Comparison of ENCODE assay signal across 8 mouse cellular contexts in the genomic region with DNA sequence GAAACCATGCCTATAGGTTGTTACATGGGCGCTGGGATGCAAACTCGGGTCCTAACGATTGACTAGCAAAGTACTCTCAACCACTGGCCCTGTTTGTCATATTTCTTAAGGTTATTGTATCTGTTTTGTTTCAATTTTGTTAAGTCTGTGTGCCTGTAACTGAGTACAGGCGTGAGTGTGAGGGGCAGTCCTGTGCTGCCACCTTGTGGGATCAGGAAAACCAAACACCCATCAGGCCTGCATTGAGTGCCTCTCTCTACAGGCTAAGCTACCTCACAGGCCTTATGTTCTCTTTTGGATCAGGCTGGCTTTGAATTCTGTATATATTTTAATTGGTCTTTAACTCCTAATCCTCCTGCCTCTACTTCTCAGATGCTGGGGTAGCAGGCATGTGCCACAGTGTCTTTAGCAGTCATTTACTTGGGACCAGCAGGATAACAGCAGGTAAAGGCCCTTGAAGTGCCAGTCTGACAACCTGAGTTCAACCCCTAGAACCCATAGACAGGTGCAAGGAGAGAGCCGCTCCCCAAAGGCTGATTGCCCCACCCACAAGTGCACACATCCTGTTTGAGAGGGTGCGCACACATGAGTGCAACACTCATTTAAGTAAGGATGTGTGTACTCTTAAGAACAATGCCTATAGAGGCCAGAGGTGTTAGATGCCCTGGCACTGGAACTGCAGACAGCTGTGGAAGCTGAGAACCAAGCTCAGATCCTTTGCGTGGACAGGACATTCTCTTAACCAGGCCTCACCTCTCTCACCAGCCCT. TPM values are rescaled to one million over a fixed set of nuclear protein-coding genes. Genes with fewer than 3 reads are reported as not detected.
A peak's percentile ranks its signal among the peaks of the same experiment; 100 is the strongest.
DNase-seq lines count a peak whose midpoint lies in the region; ATAC-seq and TF ChIP-seq lines count a peak whose summit lies in the region.
"Had no signal": no experiment of that assay in that cellular context is flagged by ENCODE, and none has a peak within 500 bp of the region (broad histone marks: within the 10 kb centered on the region; RNA-seq: fewer than 3 reads in every experiment).

No protein-coding gene starts in this region.

- DNase-seq in kidney, adult 2 months: peak; percentile 49
- peak; percentile 27 for DNase-seq in ES-E14 (ENCODE audit: low read depth, low spot score)
- DNase-seq in adrenal gland, postnatal 14 days: peak; percentile 58
- peak; percentile 49 for DNase-seq in lung, postnatal 14 days
- peak; percentile 47 for DNase-seq in thymus, postnatal 4 days

- H3K4me3 ChIP-seq in kidney, adult 2 months (ENCODE audit: insufficient read depth, low read depth, low read length): no peak overlapping the region
- H3K4me3 ChIP-seq in kidney, embryonic 16.5 days (ENCODE audit: low read length): no peak overlapping the region
- no peak overlapping the region for H3K4me3 ChIP-seq in ES-E14 (ENCODE audit: insufficient read depth in 1 of 2, low read depth in 1 of 2, low read length in 2 of 2, poor library complexity in 1 of 2, severe bottlenecking in 1 of 2)
- H3K4me3 ChIP-seq: hindbrain, embryonic 15.5 days had no signal

- H3K9me3 ChIP-seq in kidney, embryonic 16.5 days (ENCODE audit: low read length): no peaks in the 10 kb centered on the region
- no peaks in the 10 kb centered on the region for H3K9me3 ChIP-seq in ES-E14 (ENCODE audit: control insufficient read depth, insufficient read depth, low read depth, low read length)
- H3K9me3 ChIP-seq: hindbrain, embryonic 15.5 days had no signal

- peak; percentile 75 for TF ChIP-seq CTCF in kidney, adult 2 months (conservative IDR thresholded peaks at IDR 0.05; ENCODE audit: insufficient read depth, insufficient read length, low read depth, low read length)

- no peak overlapping the region for H3K27ac ChIP-seq in kidney, adult 2 months (ENCODE audit: insufficient read depth, low read depth, low read length)
- no peak overlapping the region for H3K27ac ChIP-seq in kidney, embryonic 16.5 days (ENCODE audit: low read length)
- no peak overlapping the region for H3K27ac ChIP-seq in ES-E14 (ENCODE audit: insufficient read depth, low read depth, low read length, poor library complexity, severe bottlenecking)
- H3K27ac ChIP-seq: hindbrain, embryonic 15.5 days had no signal

- TF ChIP-seq POLR2A in kidney, adult 2 months (IDR thresholded peaks at IDR 0.05; ENCODE audit: low read depth, low read length): no peak

- no peaks in the 10 kb centered on the region for H3K27me3 ChIP-seq in kidney, adult 2 months (replicated peaks; ENCODE audit: control insufficient read depth, insufficient read depth, low read length)
- H3K27me3 ChIP-seq in kidney, embryonic 16.5 days (ENCODE audit: insufficient read depth, low read length): no peaks in the 10 kb centered on the region
- H3K27me3 ChIP-seq: hindbrain, embryonic 15.5 days had no signal

- in situ Hi-C loops in ES-E14 (cut with MboI; ENCODE audit: low sequenced_read_pairs in 2 of 2, unreplicated experiment in 2 of 2): no loop called here

- 85% methylated on average over 7 of the region's 7 CpGs for WGBS in kidney, adult 2 months
- WGBS in kidney, embryonic 16.5 days: 88% methylated on average over 7 of the region's 7 CpGs

- no peak overlapping the region for H3K9ac ChIP-seq in kidney, embryonic 16.5 days (replicated peaks; ENCODE audit: low read length)
- no peak overlapping the region for H3K9ac ChIP-seq in ES-E14 (ENCODE audit: insufficient read depth, low read depth, low read length, poor library complexity, severe bottlenecking)
- H3K9ac ChIP-seq: hindbrain, embryonic 15.5 days had no signal

- no peak for ATAC-seq in kidney, embryonic 16.5 days (ENCODE audit: low FRiP score, low TSS enrichment)
- peak; percentile 62 to 75; a peak in 3 of 4 replicates for ATAC-seq in hematopoietic stem cell, adult 5-6 weeks (replicated peaks in 1 of 2; ENCODE audit: insufficient read depth in 1 of 2, low FRiP score in 2 of 2, low TSS enrichment in 1 of 2, low read depth in 1 of 2, poor library complexity in 2 of 2, severe bottlenecking in 2 of 2)

- peaks cover 1% of the 10 kb centered on the region for H3K36me3 ChIP-seq in kidney, adult 2 months (ENCODE audit: control insufficient read depth, insufficient read depth, low read length)
- peaks cover 23% of the 10 kb centered on the region for H3K36me3 ChIP-seq in kidney, embryonic 16.5 days (ENCODE audit: insufficient read depth, low read length)
- peaks cover 20% of the 10 kb centered on the region for H3K36me3 ChIP-seq in ES-E14 (ENCODE audit: control insufficient read depth, insufficient read depth, low read length, poor library complexity, severe bottlenecking)

- H3K4me2 ChIP-seq in kidney, embryonic 16.5 days (replicated peaks; ENCODE audit: low read depth, low read length): no peak overlapping the region
- H3K4me2 ChIP-seq: hindbrain, embryonic 15.5 days had no signal

- no peaks in the 10 kb centered on the region for H3K4me1 ChIP-seq in kidney, adult 2 months (ENCODE audit: control insufficient read depth, insufficient read depth, low read length)
- no peaks in the 10 kb centered on the region for H3K4me1 ChIP-seq in kidney, embryonic 16.5 days (ENCODE audit: insufficient read depth, low read length)
- no peaks in the 10 kb centered on the region for H3K4me1 ChIP-seq in ES-E14 (ENCODE audit: control insufficient read depth in 2 of 2, insufficient read depth in 2 of 2, low read length in 2 of 2, poor library complexity in 1 of 2)
- H3K4me1 ChIP-seq: hindbrain, embryonic 15.5 days had no signal

TF ChIP-seq in ES-E14, 5 proteins besides CTCF, POLR2A, EP300 and RAD21:
- TF ChIP-seq ZNF384 (IDR thresholded peaks at IDR 0.05; ENCODE audit: low read depth, low read length) (no peak), ZC3H11A (IDR thresholded peaks at IDR 0.05; ENCODE audit: borderline replicate concordance, low read depth, low read length) (no peak), CHD2 (IDR thresholded peaks at IDR 0.05; ENCODE audit: low read depth, low read length) (no peak), HCFC1 (IDR thresholded peaks at IDR 0.05; ENCODE audit: borderline replicate concordance, insufficient read depth, low read length) (no peak), MAFK (IDR thresholded peaks at IDR 0.05; ENCODE audit: insufficient read depth, low read depth, low read length) (no peak)

RNA-seq across cellular contexts. Expression of gene Eya3, which starts 38.2 kb away (rescaled TPM):
- polyA plus RNA-seq in kidney, adult 2 months (2012; rRNA removed): 19.0 and 21.6 TPM in 2 replicates
- 29.2 and 31.6 TPM in 2 replicates for polyA plus RNA-seq in kidney, embryonic 16.5 days (2015; fragmentation: Nextera tagmentation; extraction: Ambion mirVana)
- total RNA-seq in ES-E14 (2012; rRNA removed): 28.1 and 31.9 TPM in 2 replicates
- total RNA-seq in adrenal gland, postnatal 14 days (2021): 26.7 and 27.2 TPM in 2 replicates
- 25.1 and 26.6 TPM in 2 replicates for total RNA-seq in hematopoietic stem cell, adult 5-6 weeks (2017)

RNA-seq across cellular contexts. Expression of gene Xkr8, which starts 55.4 kb away (rescaled TPM):
- 4.4 and 6.2 TPM in 2 replicates for polyA plus RNA-seq in kidney, adult 2 months (2012; rRNA removed)
- 4.7 and 7.3 TPM in 2 replicates for polyA plus RNA-seq in kidney, embryonic 16.5 days (2015; fragmentation: Nextera tagmentation; extraction: Ambion mirVana)
- 9.6 and 15.5 TPM in 2 replicates for total RNA-seq in ES-E14 (2012; rRNA removed)
- 4.0 and 4.7 TPM in 2 replicates for total RNA-seq in adrenal gland, postnatal 14 days (2021)
- total RNA-seq in hematopoietic stem cell, adult 5-6 weeks (2017): 4.5 and 8.0 TPM in 2 replicates
